Mouse (Mus musculus) intestine, postnatal 0 days (tissue): Measurements from ENCODE around the gene Hikeshi. TPM values are rescaled to one million over a fixed set of nuclear protein-coding genes. Genes with fewer than 3 reads are reported as not detected.
A peak's percentile ranks its signal among the peaks of the same experiment; 100 is the strongest.

ENCODE experiments used
- ATAC-seq: fragments of 200-750 bp; cut with Nextera tagmentation; 2 replicates; pipeline ENCODE4 v1.8.0; 2017; ENCODE audit warnings: mild to moderate bottlenecking, moderate TSS enrichment, moderate library complexity
- H3K27ac ChIP-seq: fragments of 300-500 bp; sonication (generic); 2 replicates; pipeline ENCODE4 v1.5.1; 2014; ENCODE audit warnings: mild to moderate bottlenecking, low read depth, low read length, moderate library complexity
- H3K27me3 ChIP-seq: fragments of 300-500 bp; sonication (generic); replicated peaks from 2 replicates; pipeline ENCODE4 v1.6.1; 2014; ENCODE audit warnings: low read length, mixed read lengths; ENCODE audit not compliant: control insufficient read depth, insufficient read depth
- H3K36me3 ChIP-seq: fragments of 300-500 bp; sonication (generic); 2 replicates; pipeline ENCODE4 v1.6.1; 2014; ENCODE audit warnings: mild to moderate bottlenecking, moderate library complexity; ENCODE audit not compliant: control insufficient read depth, insufficient read depth
- H3K4me1 ChIP-seq: fragments of 300-500 bp; sonication (generic); replicated peaks from 2 replicates; pipeline ENCODE4 v1.6.1; 2014; ENCODE audit warnings: antibody characterized with exemption, low read length, mixed read lengths; ENCODE audit not compliant: control insufficient read depth, insufficient read depth
- H3K4me2 ChIP-seq: fragments of 300-500 bp; sonication (generic); replicated peaks from 2 replicates; pipeline ENCODE4 v1.6.1; 2014; ENCODE audit warnings: low read depth, mild to moderate bottlenecking, moderate library complexity
- H3K4me3 ChIP-seq: fragments of 300-500 bp; sonication (generic); 2 replicates; pipeline ENCODE4 v1.5.1; 2014; ENCODE audit warnings: low read depth, low read length
- H3K9ac ChIP-seq: fragments of 300-500 bp; sonication (generic); 2 replicates; pipeline ENCODE4 v1.6.1; 2014; ENCODE audit warnings: mild to moderate bottlenecking, low read depth, low read length
- H3K9me3 ChIP-seq: fragments of 300-500 bp; sonication (generic); 2 replicates; pipeline ENCODE4 v1.6.1; 2016; ENCODE audit warnings: mixed run types; ENCODE audit not compliant: control insufficient read depth
- CTCF ChIP-seq: sonication (generic); IDR thresholded peaks from 2 replicates; pipeline ENCODE4 v1.5.1; 2016; ENCODE audit warnings: low read depth, mild to moderate bottlenecking, control low read depth, antibody characterized with exemption, moderate library complexity
- WGBS: fragments of 180-500 bp; shearing (Covaris S2); extraction: QIAGEN DNeasy Blood & Tissue Kit; methylation state at CpG from one replicate; pipeline ENCODE4 v1.1.7; 2014; 5-methylcytosine and 5-hydroxymethylcytosine counted together
- polyA plus RNA-seq: library from polyadenylated mRNA; unstranded; fragments of >200 nt; fragmentation: Nextera tagmentation; extraction: Ambion mirVana; gene quantifications from 2 replicates; pipeline ENCODE4 v1.2.1, GENCODE M21; 2015

The Hikeshi gene
- polyA plus RNA-seq, 1 experiment from 2014 or later, result 63.9 TPM

- 58% methylated on average over 7 of the region's 7 CpGs for WGBS
- Histone ChIP-seq H3K27ac (no peak overlapping the region), H3K4me3 (no peak overlapping the region), H3K27me3 (no peaks in the 10 kb centered on the region), H3K4me2 (no peak overlapping the region), H3K36me3 (no peaks in the 10 kb centered on the region), H3K9me3 (no peaks in the 10 kb centered on the region), H3K4me1 (no peaks in the 10 kb centered on the region), H3K9ac (no peak overlapping the region)
- ATAC-seq, result no peak
- TF ChIP-seq CTCF, result no peak
Observed at GRCm38 (mm10) chr7:89908421-89908820, 32.6 kb downstream of the Hikeshi start.

GRCm38 (mm10) chr7:89907950-89908349 lies 33.1 kb downstream of the Hikeshi start:
- Histone ChIP-seq H3K9me3 (no peaks in the 10 kb centered on the region), H3K4me2 (no peak overlapping the region), H3K36me3 (no peaks in the 10 kb centered on the region), H3K4me3 (no peak overlapping the region), H3K9ac (no peak overlapping the region), H3K27ac (no peak overlapping the region), H3K27me3 (no peaks in the 10 kb centered on the region), H3K4me1 (no peaks in the 10 kb centered on the region)
- peak; percentile 92 for TF ChIP-seq CTCF
- 23% methylated on average over 8 of the region's 8 CpGs for WGBS
- no peak for ATAC-seq

GRCm38 (mm10) chr7:89903442-89904343 lies 37.3 kb downstream of the Hikeshi start, which contains the start of gene Ccdc81:
Gene Ccdc81 (minus strand): TSS chr7:89903629.
- H3K4me1 ChIP-seq, result no peaks in the 10 kb centered on the region
- no peaks in the 10 kb centered on the region for H3K9me3 ChIP-seq
- no peak for ATAC-seq
- no peak within 1 kb of the TSS for H3K4me3 ChIP-seq
- 44% methylated on average over 22 of the region's 22 CpGs for WGBS
- no peaks in the 10 kb centered on the region for H3K36me3 ChIP-seq
- no peaks in the 10 kb centered on the region for H3K27me3 ChIP-seq
- no peak within 1 kb of the TSS for H3K27ac ChIP-seq
- no peak within 1 kb of the TSS for H3K9ac ChIP-seq
- H3K4me2 ChIP-seq, result 0 out of 2 replicates have a peak within 1 kb of the TSS, but pooled peaks have one; percentile 9
- no peak for TF ChIP-seq CTCF

- no peaks in the 10 kb centered on the region for H3K36me3 ChIP-seq
- no peak overlapping the region for H3K9ac ChIP-seq
- no peak for TF ChIP-seq CTCF
- no peak for ATAC-seq
- no peak overlapping the region for H3K4me3 ChIP-seq
- H3K4me2 ChIP-seq, result no peak overlapping the region
- no peaks in the 10 kb centered on the region for H3K9me3 ChIP-seq
- 83% methylated on average over 8 of the region's 8 CpGs for WGBS
- H3K27me3 ChIP-seq, result no peaks in the 10 kb centered on the region
- H3K4me1 ChIP-seq, result no peaks in the 10 kb centered on the region
- H3K27ac ChIP-seq, result no peak overlapping the region
Observed at GRCm38 (mm10) chr7:89903007-89903406, 38.0 kb downstream of the Hikeshi start.

GRCm38 (mm10) chr7:89891856-89892255 lies 49.1 kb downstream of the Hikeshi start:
- H3K9ac ChIP-seq, result no peak overlapping the region
- H3K4me1 ChIP-seq, result no peaks in the 10 kb centered on the region
- no peaks in the 10 kb centered on the region for H3K36me3 ChIP-seq
- WGBS, result 41% methylated on average over 4 of the region's 4 CpGs
- ATAC-seq, result no peak
- TF ChIP-seq CTCF, result peak; percentile 45
- no peak overlapping the region for H3K27ac ChIP-seq
- no peaks in the 10 kb centered on the region for H3K27me3 ChIP-seq
- H3K4me2 ChIP-seq, result no peak overlapping the region
- no peak overlapping the region for H3K4me3 ChIP-seq
- no peaks in the 10 kb centered on the region for H3K9me3 ChIP-seq

- Histone ChIP-seq H3K4me1 (no peaks in the 10 kb centered on the region), H3K27me3 (no peaks in the 10 kb centered on the region), H3K9ac (no peak overlapping the region), H3K4me3 (no peak overlapping the region), H3K27ac (no peak overlapping the region), H3K4me2 (no peak overlapping the region), H3K36me3 (no peaks in the 10 kb centered on the region), H3K9me3 (no peaks in the 10 kb centered on the region)
- WGBS, result 79% methylated on average over 5 of the region's 5 CpGs
- no peak for ATAC-seq
- TF ChIP-seq CTCF, result no peak
Observed at GRCm38 (mm10) chr7:89891412-89891811, 49.6 kb downstream of the Hikeshi start.
